Mouse (Mus musculus) neural tube, embryonic 12.5 days (tissue): ENCODE results near the gene Nefh. TPM values are rescaled to one million over a fixed set of nuclear protein-coding genes. Genes with fewer than 3 reads are reported as not detected.

ENCODE experiments used
- ATAC-seq: fragments of 200-750 bp; cut with Nextera tagmentation; 2 replicates; pipeline ENCODE4 v1.8.0; 2017; ENCODE audit warnings: low read depth, mild to moderate bottlenecking, moderate TSS enrichment, moderate library complexity; ENCODE audit not compliant: low FRiP score
- H3K27ac ChIP-seq: fragments of 300-500 bp; sonication (generic); 2 replicates; pipeline ENCODE4 v1.5.1; 2016
- H3K27me3 ChIP-seq: fragments of 300-500 bp; sonication (generic); replicated peaks from 2 replicates; pipeline ENCODE4 v1.6.1; 2016; ENCODE audit warnings: mild to moderate bottlenecking
- H3K36me3 ChIP-seq: fragments of 300-500 bp; sonication (generic); 2 replicates; pipeline ENCODE4 v1.6.1; 2016; ENCODE audit warnings: mild to moderate bottlenecking
- H3K4me1 ChIP-seq: fragments of 300-500 bp; sonication (generic); 2 replicates; pipeline ENCODE4 v1.6.1; 2016
- H3K4me2 ChIP-seq: fragments of 300-500 bp; sonication (generic); replicated peaks from 2 replicates; pipeline ENCODE4 v1.6.1; 2016; ENCODE audit warnings: mild to moderate bottlenecking
- H3K4me3 ChIP-seq: fragments of 300-500 bp; sonication (generic); 2 replicates; pipeline ENCODE4 v1.5.1; 2016
- H3K9ac ChIP-seq: fragments of 300-500 bp; sonication (generic); 2 replicates; pipeline ENCODE4 v1.6.1; 2016; ENCODE audit warnings: mild to moderate bottlenecking
- H3K9me3 ChIP-seq: fragments of 300-500 bp; sonication (generic); 2 replicates; pipeline ENCODE4 v1.6.1; 2016; ENCODE audit warnings: mild to moderate bottlenecking
- WGBS: fragments of 180-500 bp; shearing (Covaris S2); methylation state at CpG from one replicate; pipeline ENCODE4 v1.1.7; 2016; 5-methylcytosine and 5-hydroxymethylcytosine counted together
- polyA plus RNA-seq: library from polyadenylated mRNA; unstranded; fragments of >200 nt; fragmentation: Nextera tagmentation; extraction: Ambion mirVana; gene quantifications from 2 replicates; pipeline ENCODE4 v1.2.1, GENCODE M21; 2016

Nefh gene
- polyA plus RNA-seq, 1 experiment from 2014 or later, result 5.4 TPM

DNA sequence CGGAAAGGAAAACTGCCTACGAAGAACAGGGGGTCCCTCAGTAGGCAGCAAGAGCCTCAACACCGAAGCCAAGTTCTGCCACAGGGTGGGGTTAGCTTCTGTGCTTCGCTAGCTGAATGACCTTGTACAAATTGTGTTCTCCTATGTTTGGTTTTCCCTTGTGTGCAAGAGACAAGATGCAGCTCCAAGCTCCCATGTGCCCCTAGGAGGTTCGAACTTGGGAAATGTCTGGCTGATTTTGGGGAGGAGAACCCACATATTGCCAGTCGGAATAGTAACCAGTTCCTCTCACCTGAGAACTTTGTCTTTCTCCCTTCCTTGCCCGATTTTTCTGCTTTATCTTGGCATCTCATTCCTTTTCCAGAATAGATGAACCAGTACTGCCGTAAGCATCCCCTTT lies 928 bp upstream of the Nefh start:
- peaks cover 92% of the 10 kb centered on the region for H3K27me3 ChIP-seq
- no peak overlapping the region for H3K27ac ChIP-seq
- peak overlapping the region; percentile 57; the same call in 1 of the 2 replicates for H3K4me3 ChIP-seq
- no peaks in the 10 kb centered on the region for H3K9me3 ChIP-seq
- H3K4me1 ChIP-seq, result peaks cover 30% of the 10 kb centered on the region
- no peak overlapping the region for H3K9ac ChIP-seq
- WGBS, result 32% methylated on average over 8 of the region's 8 CpGs
- H3K4me2 ChIP-seq, result peak overlapping the region; percentile 85
- no peak for ATAC-seq
- H3K36me3 ChIP-seq, result no peaks in the 10 kb centered on the region

- WGBS, result under 1% methylated on average over 119 of the region's 120 CpGs
- Histone ChIP-seq H3K4me3 (peak overlapping the region; percentile 57), H3K9me3 (no peaks in the 10 kb centered on the region), H3K9ac (peak overlapping the region; percentile 69), H3K4me2 (peak overlapping the region; percentile 85), H3K36me3 (no peaks in the 10 kb centered on the region), H3K27ac (peak overlapping the region; percentile 69), H3K4me1 (peaks cover 25% of the 10 kb centered on the region), H3K27me3 (peaks cover 76% of the 10 kb centered on the region)
- ATAC-seq, result peak; percentile 84
These were observed 684 bp downstream of the Nefh start for GRCm38 (mm10) chr11:4946947-4947812.

DNA sequence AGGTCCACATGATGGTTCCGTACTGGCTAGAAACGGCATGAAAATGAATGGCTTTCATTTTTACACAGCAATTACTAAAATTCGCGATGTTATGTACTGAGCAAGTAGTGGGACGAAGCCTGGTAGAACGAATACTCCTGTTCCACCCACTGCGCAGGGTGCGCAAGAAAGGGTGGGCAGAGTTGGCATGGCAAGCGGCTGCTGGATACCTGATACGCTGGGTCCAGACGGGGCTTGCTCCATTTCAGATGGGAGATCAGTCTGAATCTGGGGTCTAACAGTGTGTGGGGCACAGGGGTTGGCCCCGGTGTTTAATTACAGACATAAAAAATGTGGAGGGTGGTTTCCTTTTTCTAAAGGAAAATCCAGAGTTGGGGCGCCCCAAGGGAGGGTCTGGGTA lies 1.3 kb downstream of the Nefh start:
- Histone ChIP-seq H3K4me2 (peak overlapping the region; percentile 85), H3K36me3 (no peaks in the 10 kb centered on the region), H3K9me3 (no peaks in the 10 kb centered on the region), H3K4me3 (peak overlapping the region; percentile 57; the same call in 1 of the 2 replicates), H3K27me3 (peaks cover 69% of the 10 kb centered on the region), H3K4me1 (peaks cover 25% of the 10 kb centered on the region), H3K9ac (peak overlapping the region; percentile 69; the same call in 1 of the 2 replicates), H3K27ac (no peak overlapping the region)
- 41% methylated on average over 13 of the region's 13 CpGs for WGBS
- 0 out of 2 replicates have a peak, but pooled peaks have one; percentile 18 for ATAC-seq

DNA sequence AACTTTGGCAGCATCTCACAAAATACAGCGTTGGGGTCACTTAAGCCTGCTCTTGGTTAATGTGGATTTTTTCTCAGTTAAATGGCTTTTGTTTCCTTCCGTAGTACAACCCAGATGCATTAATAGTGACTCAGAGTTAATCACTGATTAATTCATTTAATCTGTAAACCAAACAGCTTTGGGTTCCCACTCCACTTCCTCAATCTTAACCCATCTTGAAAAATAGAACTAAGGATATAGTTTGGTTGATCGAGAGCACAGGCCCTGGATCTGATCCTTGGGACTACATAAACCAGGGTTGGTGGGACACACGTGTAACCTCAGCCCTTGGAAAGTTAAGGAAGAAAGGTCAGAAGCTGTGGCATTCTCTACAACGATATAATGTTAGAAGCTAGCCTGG lies 11.6 kb downstream of the Nefh start:
- Histone ChIP-seq H3K4me2 (no peak overlapping the region), H3K27me3 (no peaks in the 10 kb centered on the region), H3K27ac (no peak overlapping the region), H3K36me3 (peaks cover 7% of the 10 kb centered on the region), H3K9me3 (no peaks in the 10 kb centered on the region), H3K9ac (no peak overlapping the region), H3K4me3 (no peak overlapping the region), H3K4me1 (peaks cover under 1% of the 10 kb centered on the region; the same call in 1 of the 2 replicates)
- 89% methylated on average over 5 of the region's 5 CpGs for WGBS
- no peak for ATAC-seq

DNA sequence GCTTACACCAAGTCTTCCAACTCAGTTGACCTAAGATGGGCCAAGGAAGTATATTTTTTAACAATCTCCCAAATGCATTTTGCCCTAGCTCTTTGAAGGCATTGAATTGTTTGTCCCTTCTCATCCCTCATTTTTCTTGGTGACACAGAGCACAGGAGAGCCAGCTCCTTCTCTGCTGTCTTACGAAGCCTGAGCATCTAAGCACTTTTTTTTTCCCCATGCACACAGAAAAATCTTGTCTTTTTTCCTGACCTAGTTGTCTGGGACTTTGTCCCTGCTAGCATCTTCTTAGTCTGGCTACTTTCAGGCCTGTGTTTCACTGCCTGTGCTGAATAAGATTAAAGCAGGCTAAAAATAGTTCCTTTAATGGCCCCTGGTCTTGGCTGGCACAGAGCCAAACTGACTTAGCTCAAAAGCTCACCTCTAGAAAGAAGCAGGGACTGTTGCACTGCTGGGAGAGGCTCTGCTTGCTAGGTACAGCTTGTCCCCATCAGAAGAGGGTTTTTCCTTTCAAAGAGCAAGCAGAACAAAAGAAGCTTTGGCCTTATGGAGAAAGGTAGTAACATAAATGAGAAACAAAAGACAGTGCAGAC lies 16.8 kb downstream of the Nefh start:
- no peaks in the 10 kb centered on the region for H3K9me3 ChIP-seq
- H3K4me1 ChIP-seq, result peaks cover 6% of the 10 kb centered on the region
- H3K9ac ChIP-seq, result 0 out of 2 replicates have a peak overlapping the region, but pooled peaks have one; percentile 17
- H3K27me3 ChIP-seq, result no peaks in the 10 kb centered on the region
- peaks cover 48% of the 10 kb centered on the region for H3K36me3 ChIP-seq
- 73% methylated on average over 1 of the region's 1 CpGs for WGBS
- H3K4me3 ChIP-seq, result no peak overlapping the region
- no peak overlapping the region for H3K4me2 ChIP-seq
- H3K27ac ChIP-seq, result no peak overlapping the region
- no peak for ATAC-seq

GRCm38 (mm10) chr11:4927224-4927623 lies 20.6 kb downstream of the Nefh start:
- Histone ChIP-seq H3K27me3 (no peaks in the 10 kb centered on the region), H3K4me3 (no peak overlapping the region), H3K4me1 (peaks cover 6% of the 10 kb centered on the region), H3K9me3 (no peaks in the 10 kb centered on the region), H3K36me3 (peaks cover 85% of the 10 kb centered on the region), H3K4me2 (no peak overlapping the region), H3K9ac (no peak overlapping the region), H3K27ac (no peak overlapping the region)
- WGBS, result 90% methylated on average over 3 of the region's 3 CpGs
- no peak for ATAC-seq

GRCm38 (mm10) chr11:4921751-4922150 lies 26.1 kb downstream of the Nefh start:
- 94% methylated on average over 7 of the region's 7 CpGs for WGBS
- Histone ChIP-seq H3K36me3 (peaks cover 96% of the 10 kb centered on the region), H3K4me2 (no peak overlapping the region)

DNA sequence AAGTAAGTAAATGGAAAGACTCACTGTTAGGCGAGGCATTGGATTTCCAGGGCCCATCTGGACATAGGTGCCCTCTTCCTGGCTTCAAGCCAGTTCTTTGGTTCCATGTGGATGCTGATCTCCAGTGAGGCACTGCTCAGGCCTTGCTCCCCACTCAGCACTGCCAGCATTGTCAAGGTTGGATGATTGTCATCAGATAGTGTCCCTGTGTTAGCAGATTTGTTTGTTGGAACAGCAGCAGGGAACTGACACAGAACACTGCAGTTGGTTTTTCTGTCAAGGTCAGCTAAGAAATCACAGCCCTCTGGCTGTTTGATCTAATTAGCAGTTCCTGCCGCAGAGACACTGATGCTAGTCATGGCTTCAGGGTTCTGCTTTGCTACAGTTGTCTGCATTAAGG lies 26.6 kb downstream of the Nefh start:
- no peaks in the 10 kb centered on the region for H3K4me1 ChIP-seq
- no peak overlapping the region for H3K4me2 ChIP-seq
- 91% methylated on average over 2 of the region's 2 CpGs for WGBS
- H3K9ac ChIP-seq, result no peak overlapping the region
- H3K4me3 ChIP-seq, result no peak overlapping the region
- peaks cover 95% of the 10 kb centered on the region for H3K36me3 ChIP-seq
- ATAC-seq, result no peak
- no peaks in the 10 kb centered on the region for H3K27me3 ChIP-seq
- H3K9me3 ChIP-seq, result no peaks in the 10 kb centered on the region
- H3K27ac ChIP-seq, result no peak overlapping the region

More at GRCm38 (mm10) chr11:4921751-4922150, 26.1 kb downstream of the Nefh start:
- Histone ChIP-seq H3K4me3 (no peak overlapping the region), H3K4me1 (no peaks in the 10 kb centered on the region), H3K27me3 (no peaks in the 10 kb centered on the region), H3K9me3 (no peaks in the 10 kb centered on the region), H3K27ac (no peak overlapping the region), H3K9ac (no peak overlapping the region)
- no peak for ATAC-seq

GRCm38 (mm10) chr11:4916068-4916467 lies 31.8 kb downstream of the Nefh start:
- no peaks in the 10 kb centered on the region for H3K4me1 ChIP-seq
- no peak overlapping the region for H3K27ac ChIP-seq
- no peaks in the 10 kb centered on the region for H3K9me3 ChIP-seq
- no peak overlapping the region for H3K4me2 ChIP-seq
- peaks cover 89% of the 10 kb centered on the region for H3K36me3 ChIP-seq
- no peaks in the 10 kb centered on the region for H3K27me3 ChIP-seq
- WGBS, result 47% methylated on average over 1 of the region's 1 CpGs
- ATAC-seq, result no peak
- no peak overlapping the region for H3K9ac ChIP-seq
- no peak overlapping the region for H3K4me3 ChIP-seq

- 93% methylated on average over 6 of the region's 6 CpGs for WGBS
- H3K4me2 ChIP-seq, result no peak overlapping the region
- peaks cover 67% of the 10 kb centered on the region for H3K36me3 ChIP-seq
- no peak overlapping the region for H3K27ac ChIP-seq
- no peaks in the 10 kb centered on the region for H3K27me3 ChIP-seq
- ATAC-seq, result no peak
- no peak overlapping the region for H3K4me3 ChIP-seq
- no peaks in the 10 kb centered on the region for H3K9me3 ChIP-seq
- no peaks in the 10 kb centered on the region for H3K4me1 ChIP-seq
- H3K9ac ChIP-seq, result no peak overlapping the region
These were observed 41.6 kb downstream of the Nefh start for GRCm38 (mm10) chr11:4906231-4906630.

- H3K4me1 ChIP-seq, result no peaks in the 10 kb centered on the region
- H3K4me2 ChIP-seq, result no peak overlapping the region
- no peak for ATAC-seq
- no peaks in the 10 kb centered on the region for H3K9me3 ChIP-seq
- no peaks in the 10 kb centered on the region for H3K27me3 ChIP-seq
- 86% methylated on average over 6 of the region's 6 CpGs for WGBS
- peaks cover 63% of the 10 kb centered on the region for H3K36me3 ChIP-seq
- H3K4me3 ChIP-seq, result no peak overlapping the region
- H3K9ac ChIP-seq, result no peak overlapping the region
- no peak overlapping the region for H3K27ac ChIP-seq
These were observed 45.9 kb downstream of the Nefh start for GRCm38 (mm10) chr11:4901956-4902355.

DNA sequence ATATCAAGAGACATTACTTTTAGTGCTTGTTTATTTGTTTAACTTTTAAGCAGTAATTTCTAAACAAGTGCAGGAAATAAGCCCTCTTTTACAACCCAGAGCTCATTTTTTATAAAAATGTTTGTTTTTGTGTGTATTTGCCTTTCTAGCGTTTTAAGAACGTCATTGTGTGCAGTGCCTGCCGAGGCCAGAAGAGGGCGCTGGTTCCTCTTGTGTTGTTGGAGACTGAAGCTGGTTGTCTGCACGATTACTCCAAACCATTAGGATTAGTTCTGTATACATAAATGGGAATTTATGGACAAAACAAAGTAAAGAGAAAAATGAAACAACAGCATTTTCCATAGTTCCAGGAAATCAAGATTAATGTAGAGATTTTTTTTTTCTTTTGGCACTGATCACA lies 47.4 kb downstream of the Nefh start:
- H3K27me3 ChIP-seq, result no peaks in the 10 kb centered on the region
- H3K36me3 ChIP-seq, result peaks cover 54% of the 10 kb centered on the region
- H3K4me3 ChIP-seq, result no peak overlapping the region
- WGBS, result 70% methylated on average over 5 of the region's 5 CpGs
- H3K4me2 ChIP-seq, result no peak overlapping the region
- no peak for ATAC-seq
- H3K9ac ChIP-seq, result no peak overlapping the region
- peaks cover 5% of the 10 kb centered on the region; the same call in 1 of the 2 replicates for H3K4me1 ChIP-seq
- no peaks in the 10 kb centered on the region for H3K9me3 ChIP-seq
- H3K27ac ChIP-seq, result no peak overlapping the region
